ENCODE assay signal across 10 mouse cellular contexts in the genomic region with DNA sequence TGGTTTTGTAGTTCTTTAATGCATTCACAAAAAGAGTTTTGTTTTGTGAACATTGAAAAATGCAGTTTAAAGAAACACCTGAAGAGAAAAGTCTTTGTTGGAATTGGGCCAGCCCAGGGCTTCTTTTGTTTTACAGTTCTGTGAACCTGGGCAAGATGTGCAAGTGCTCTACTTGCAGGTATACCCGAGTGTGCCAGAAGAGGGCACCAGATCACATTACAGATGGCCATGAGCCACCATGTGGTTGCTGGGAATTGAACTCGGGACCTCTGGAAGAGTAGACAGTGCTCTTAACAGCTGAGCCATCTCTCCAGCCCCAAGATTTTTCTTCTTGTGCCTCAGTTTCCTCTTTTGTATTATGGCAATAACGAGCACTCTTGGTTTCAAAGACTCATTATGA. TPM values are rescaled to one million over a fixed set of nuclear protein-coding genes. Genes with fewer than 3 reads are reported as not detected.
DNase-seq lines count a peak whose midpoint lies in the region; ATAC-seq and TF ChIP-seq lines count a peak whose summit lies in the region.
"Had no signal": no experiment of that assay in that cellular context is flagged by ENCODE, and none has a peak within 500 bp of the region (broad histone marks: within the 10 kb centered on the region; RNA-seq: fewer than 3 reads in every experiment).

No protein-coding gene starts in this region.

- no peak overlapping the region for H3K4me2 ChIP-seq in kidney, postnatal 0 days (ENCODE audit: low read length)
- H3K4me2 ChIP-seq in kidney, embryonic 16.5 days (replicated peaks; ENCODE audit: low read depth, low read length): no peak overlapping the region
- H3K4me2 ChIP-seq in liver, embryonic 13.5 days: no peak overlapping the region

- H3K36me3 ChIP-seq in kidney, postnatal 0 days (ENCODE audit: insufficient read depth, low read length): peaks cover 8% of the 10 kb centered on the region; the same call in 1 of the 2 replicates
- H3K36me3 ChIP-seq in kidney, embryonic 16.5 days (ENCODE audit: insufficient read depth, low read length): peaks cover 29% of the 10 kb centered on the region
- peaks cover 33% of the 10 kb centered on the region for H3K36me3 ChIP-seq in liver, embryonic 13.5 days

- no peak overlapping the region for H3K27ac ChIP-seq in kidney, postnatal 0 days
- no peak overlapping the region for H3K27ac ChIP-seq in kidney, embryonic 16.5 days (ENCODE audit: low read length)
- no peak overlapping the region for H3K27ac ChIP-seq in liver, embryonic 13.5 days
- H3K27ac ChIP-seq: macrophage had no signal

- H3K27me3 ChIP-seq in kidney, postnatal 0 days (ENCODE audit: insufficient read depth, low read length): no peaks in the 10 kb centered on the region
- no peaks in the 10 kb centered on the region for H3K27me3 ChIP-seq in kidney, embryonic 16.5 days (ENCODE audit: insufficient read depth, low read length)
- H3K27me3 ChIP-seq in liver, embryonic 13.5 days: no peaks in the 10 kb centered on the region

- TF ChIP-seq CTCF in kidney, postnatal 0 days (IDR thresholded peaks at IDR 0.05; ENCODE audit: low read depth): peak; percentile 72

- H3K4me3 ChIP-seq in kidney, postnatal 0 days (replicated peaks; ENCODE audit: low read depth, low read length): no peak overlapping the region
- no peak overlapping the region for H3K4me3 ChIP-seq in kidney, embryonic 16.5 days (ENCODE audit: low read length)
- H3K4me3 ChIP-seq in liver, embryonic 13.5 days (replicated peaks): no peak overlapping the region

- H3K4me1 ChIP-seq in kidney, postnatal 0 days (replicated peaks; ENCODE audit: insufficient read depth, low read length): 0 out of 2 replicates have a peak, but pooled peaks cover 2% of the 10 kb centered on the region
- peaks cover 1% of the 10 kb centered on the region for H3K4me1 ChIP-seq in kidney, embryonic 16.5 days (ENCODE audit: insufficient read depth, low read length)
- peaks cover 33% of the 10 kb centered on the region for H3K4me1 ChIP-seq in liver, embryonic 13.5 days (replicated peaks)

- peak; percentile 65 for DNase-seq in adrenal gland, postnatal 10 days
- DNase-seq in adrenal gland, adult 18-20 months (ENCODE audit: low spot score in 2 of 2): no peak
- no peak for DNase-seq in kidney, postnatal 0 days (ENCODE audit: low spot score)
- DNase-seq in T-cell, adult 2 months (ENCODE audit: low spot score): peak; percentile 65
- DNase-seq in liver, embryonic 13.5 days: peak; percentile 47
- peak; percentile 69 to 83 for DNase-seq in spleen, postnatal 4 days (ENCODE audit: low spot score in 2 of 2)
- no peak for DNase-seq in layer of hippocampus, adult 9-10 months (ENCODE audit: low spot score)

- 56% methylated on average over 3 of the region's 3 CpGs for WGBS in kidney, postnatal 0 days
- 61% methylated on average over 3 of the region's 3 CpGs for WGBS in kidney, embryonic 16.5 days
- WGBS in liver, embryonic 13.5 days (ENCODE audit: insufficient replicate concordance): 40% methylated on average over 3 of the region's 3 CpGs

- ATAC-seq in kidney, postnatal 0 days (replicated peaks; ENCODE audit: low FRiP score, low read depth): no peak
- ATAC-seq in kidney, embryonic 16.5 days (ENCODE audit: low FRiP score, low TSS enrichment): no peak
- ATAC-seq in liver, embryonic 13.5 days (ENCODE audit: low read depth): no peak

- H3K9me3 ChIP-seq in kidney, postnatal 0 days (replicated peaks; ENCODE audit: low read length): no peaks in the 10 kb centered on the region
- H3K9me3 ChIP-seq in kidney, embryonic 16.5 days (ENCODE audit: low read length): no peaks in the 10 kb centered on the region
- no peaks in the 10 kb centered on the region for H3K9me3 ChIP-seq in liver, embryonic 13.5 days (replicated peaks)

- no peak overlapping the region for H3K9ac ChIP-seq in kidney, postnatal 0 days (ENCODE audit: low read depth, low read length)
- H3K9ac ChIP-seq in kidney, embryonic 16.5 days (replicated peaks; ENCODE audit: low read length): no peak overlapping the region
- no peak overlapping the region for H3K9ac ChIP-seq in liver, embryonic 13.5 days

RNA-seq across cellular contexts. Expression of a gene that starts 5.9 kb away (rescaled TPM):
- total RNA-seq in adrenal gland, postnatal 10 days (2021): 10 to 100 TPM; 22.5 to 24.7 TPM
- total RNA-seq in adrenal gland, adult 18-20 months (2021): 10 to 100 TPM; 27.1 to 30.2 TPM
- polyA plus RNA-seq in kidney, postnatal 0 days (2015; fragmentation: Nextera tagmentation; extraction: Ambion mirVana): 30.9 and 32.2 TPM in 2 replicates
- 42.7 and 44.4 TPM in 2 replicates for polyA plus RNA-seq in kidney, embryonic 16.5 days (2015; fragmentation: Nextera tagmentation; extraction: Ambion mirVana)
- 20.5 and 22.7 TPM in 2 replicates for polyA plus RNA-seq in liver, embryonic 13.5 days (2015; fragmentation: Nextera tagmentation; extraction: Ambion mirVana)

RNA-seq across cellular contexts. Expression of a gene that starts 11.7 kb away (rescaled TPM):
- total RNA-seq in adrenal gland, postnatal 10 days (2021): under 1 TPM; 0.45 to 0.96 TPM
- total RNA-seq in adrenal gland, adult 18-20 months (2021): under 1 TPM in 1 of 2 experiments, not detected in 1; 0.23 TPM
- polyA plus RNA-seq in kidney, postnatal 0 days (2015; fragmentation: Nextera tagmentation; extraction: Ambion mirVana): 125 and 139 TPM in 2 replicates
- polyA plus RNA-seq in kidney, embryonic 16.5 days (2015; fragmentation: Nextera tagmentation; extraction: Ambion mirVana): 93.2 and 98.7 TPM in 2 replicates
- polyA plus RNA-seq in liver, embryonic 13.5 days (2015; fragmentation: Nextera tagmentation; extraction: Ambion mirVana): 5.8 and 6.4 TPM in 2 replicates
- polyA plus RNA-seq: macrophage had no signal

RNA-seq across cellular contexts. Expression of a gene that starts 14.3 kb away (rescaled TPM):
- 100 to 1,000 TPM; 124 to 135 TPM for total RNA-seq in adrenal gland, postnatal 10 days (2021)
- total RNA-seq in adrenal gland, adult 18-20 months (2021): 100 to 1,000 TPM in 1 of 2 experiments, 10 to 100 TPM in 1; 97.1 to 109 TPM
- 120 and 125 TPM in 2 replicates for polyA plus RNA-seq in kidney, postnatal 0 days (2015; fragmentation: Nextera tagmentation; extraction: Ambion mirVana)
- 155 and 156 TPM in 2 replicates for polyA plus RNA-seq in kidney, embryonic 16.5 days (2015; fragmentation: Nextera tagmentation; extraction: Ambion mirVana)
- 64.4 and 70.0 TPM in 2 replicates for polyA plus RNA-seq in liver, embryonic 13.5 days (2015; fragmentation: Nextera tagmentation; extraction: Ambion mirVana)

RNA-seq across cellular contexts. Expression of a gene that starts 22.8 kb away (rescaled TPM):
- 100 to 1,000 TPM in 1 of 2 experiments, 10 to 100 TPM in 1; 84.3 to 112 TPM for total RNA-seq in adrenal gland, postnatal 10 days (2021)
- 10 to 100 TPM; 67.2 to 67.4 TPM for total RNA-seq in adrenal gland, adult 18-20 months (2021)
- polyA plus RNA-seq in kidney, postnatal 0 days (2015; fragmentation: Nextera tagmentation; extraction: Ambion mirVana): 162 and 165 TPM in 2 replicates
- 163 and 168 TPM in 2 replicates for polyA plus RNA-seq in kidney, embryonic 16.5 days (2015; fragmentation: Nextera tagmentation; extraction: Ambion mirVana)
- polyA plus RNA-seq in liver, embryonic 13.5 days (2015; fragmentation: Nextera tagmentation; extraction: Ambion mirVana): 86.9 and 89.1 TPM in 2 replicates

RNA-seq across cellular contexts. Expression of a gene that starts 22.9 kb away (rescaled TPM):
- total RNA-seq in adrenal gland, postnatal 10 days (2021): not detected
- total RNA-seq in adrenal gland, adult 18-20 months (2021): not detected
- not detected in 2 replicates for polyA plus RNA-seq in kidney, postnatal 0 days (2015; fragmentation: Nextera tagmentation; extraction: Ambion mirVana)
- polyA plus RNA-seq in kidney, embryonic 16.5 days (2015; fragmentation: Nextera tagmentation; extraction: Ambion mirVana): not detected in 2 replicates
- not detected in 2 replicates for polyA plus RNA-seq in liver, embryonic 13.5 days (2015; fragmentation: Nextera tagmentation; extraction: Ambion mirVana)
- polyA plus RNA-seq: gonadal fat pad, adult 2 months; macrophage had no signal

Comparison
In these comparisons a context has a peak if more than half of its experiments do, and no peak if none do; other contexts are left out.
1. DNase-seq: peak in adrenal gland, postnatal 10 days (single experiment), T-cell, adult 2 months (single experiment), liver, embryonic 13.5 days (single experiment) and spleen, postnatal 4 days (2 of 2); none in adrenal gland, adult 18-20 months (0 of 2), kidney, postnatal 0 days (single experiment) and layer of hippocampus, adult 9-10 months (single experiment).
2. RNA of a gene that starts 11.7 kb away (polyA plus RNA-seq): 125 to 139 TPM in kidney, postnatal 0 days and 93.2 to 98.7 TPM in kidney, embryonic 16.5 days; 5.8 to 6.4 TPM in liver, embryonic 13.5 days; every median in the first group is over 10 times any median in the second.